19 mouse cellular contexts compared by ENCODE assay signal in genomic region chr19:18600611-18601010, GRCm38 (mm10). TPM values are rescaled to one million over a fixed set of nuclear protein-coding genes. Genes with fewer than 3 reads are reported as not detected.
DNase-seq lines count a peak whose midpoint lies in the region; ATAC-seq and TF ChIP-seq lines count a peak whose summit lies in the region.
"Had no signal": no experiment of that assay in that cellular context is flagged by ENCODE, and none has a peak within 500 bp of the region (broad histone marks: within the 10 kb centered on the region; RNA-seq: fewer than 3 reads in every experiment).

No protein-coding gene starts in this region.

- H3K27ac ChIP-seq in kidney, embryonic 16.5 days (ENCODE audit: low read length) = no peak overlapping the region
- no peak overlapping the region for H3K27ac ChIP-seq in midbrain, embryonic 13.5 days
- H3K27ac ChIP-seq in midbrain, embryonic 15.5 days = no peak overlapping the region
- no peak overlapping the region for H3K27ac ChIP-seq in forebrain, embryonic 10.5 days
- H3K27ac ChIP-seq: embryonic facial prominence, embryonic 15.5 days; forebrain, embryonic 12.5 days; heart, embryonic 15.5 days; hindbrain, embryonic 13.5 days; intestine, embryonic 15.5 days had no signal

- DNase-seq in kidney, postnatal 10 days = no peak
- DNase-seq in G1E (ENCODE audit: low spot score) = no peak
- DNase-seq in forebrain, embryonic 10.5 days (ENCODE audit: extremely low spot score, low spot score) = no peak
- DNase-seq: adrenal gland, postnatal 14 days; cerebellum, adult 2 months; cerebellum, postnatal 10 days; embryo, embryonic 11 days; forebrain, postnatal 0 days; gastrocnemius, postnatal 14 days; heart, postnatal 14 days had no signal

- ATAC-seq in kidney, embryonic 16.5 days (ENCODE audit: low FRiP score, low TSS enrichment) = peak; percentile 28; the same call in 1 of the 2 replicates
- peak; percentile 56 for ATAC-seq in midbrain, embryonic 13.5 days
- ATAC-seq in midbrain, embryonic 15.5 days (replicated peaks) = no peak
- ATAC-seq in G1E (ENCODE audit: extremely low read depth, insufficient number of reproducible peaks, low FRiP score, poor library complexity, severe bottlenecking) = no peak
- 0 out of 2 replicates have a peak, but pooled peaks have one; percentile 27 for ATAC-seq in monocyte, adult 5-6 weeks (replicated peaks; ENCODE audit: insufficient number of reproducible peaks, low FRiP score, low TSS enrichment, poor library complexity, severe bottlenecking)
- ATAC-seq: forebrain, postnatal 0 days; intestine, embryonic 15.5 days had no signal

- no peak overlapping the region for H3K9ac ChIP-seq in kidney, embryonic 16.5 days (replicated peaks; ENCODE audit: low read length)
- H3K9ac ChIP-seq in midbrain, embryonic 13.5 days (replicated peaks) = no peak overlapping the region
- no peak overlapping the region for H3K9ac ChIP-seq in midbrain, embryonic 15.5 days
- H3K9ac ChIP-seq: embryonic facial prominence, embryonic 15.5 days; forebrain, embryonic 12.5 days; forebrain, postnatal 0 days; heart, embryonic 15.5 days; hindbrain, embryonic 13.5 days; intestine, embryonic 15.5 days had no signal

- H3K27me3 ChIP-seq in kidney, embryonic 16.5 days (ENCODE audit: insufficient read depth, low read length) = no peaks in the 10 kb centered on the region
- no peaks in the 10 kb centered on the region for H3K27me3 ChIP-seq in midbrain, embryonic 13.5 days
- H3K27me3 ChIP-seq in midbrain, embryonic 15.5 days (replicated peaks) = no peaks in the 10 kb centered on the region
- no peaks in the 10 kb centered on the region for H3K27me3 ChIP-seq in G1E (ENCODE audit: insufficient read depth, low read length)
- H3K27me3 ChIP-seq in forebrain, embryonic 10.5 days (ENCODE audit: poor library complexity, severe bottlenecking) = no peaks in the 10 kb centered on the region
- H3K27me3 ChIP-seq: embryonic facial prominence, embryonic 15.5 days; forebrain, embryonic 12.5 days; heart, embryonic 15.5 days; hindbrain, embryonic 13.5 days; intestine, embryonic 15.5 days had no signal

- 96% methylated on average over 9 of the region's 9 CpGs for WGBS in kidney, embryonic 16.5 days
- 97% methylated on average over 9 of the region's 9 CpGs for WGBS in midbrain, embryonic 13.5 days
- WGBS in midbrain, embryonic 15.5 days = 96% methylated on average over 9 of the region's 9 CpGs
- WGBS in forebrain, embryonic 10.5 days = 95% methylated on average over 9 of the region's 9 CpGs

- TF ChIP-seq CTCF in G1E (IDR thresholded peaks at IDR 0.05; ENCODE audit: low read depth, low read length) = no peak

- no peaks in the 10 kb centered on the region for H3K9me3 ChIP-seq in kidney, embryonic 16.5 days (ENCODE audit: low read length)
- no peaks in the 10 kb centered on the region for H3K9me3 ChIP-seq in midbrain, embryonic 13.5 days
- H3K9me3 ChIP-seq in midbrain, embryonic 15.5 days = no peaks in the 10 kb centered on the region
- H3K9me3 ChIP-seq in G1E (replicated peaks) = no peaks in the 10 kb centered on the region
- no peaks in the 10 kb centered on the region for H3K9me3 ChIP-seq in forebrain, embryonic 10.5 days
- H3K9me3 ChIP-seq: embryonic facial prominence, embryonic 15.5 days; forebrain, embryonic 12.5 days; heart, embryonic 15.5 days; hindbrain, embryonic 13.5 days; intestine, embryonic 15.5 days had no signal

- 0 out of 2 replicates have a peak, but pooled peaks cover 8% of the 10 kb centered on the region for H3K36me3 ChIP-seq in kidney, embryonic 16.5 days (ENCODE audit: insufficient read depth, low read length)
- H3K36me3 ChIP-seq in midbrain, embryonic 13.5 days = no peaks in the 10 kb centered on the region
- H3K36me3 ChIP-seq in midbrain, embryonic 15.5 days (replicated peaks) = no peaks in the 10 kb centered on the region
- H3K36me3 ChIP-seq in G1E (replicated peaks) = peaks cover 54% of the 10 kb centered on the region
- H3K36me3 ChIP-seq in forebrain, embryonic 10.5 days (replicated peaks) = no peaks in the 10 kb centered on the region
- H3K36me3 ChIP-seq: forebrain, embryonic 12.5 days; hindbrain, embryonic 13.5 days had no signal

- H3K4me2 ChIP-seq in kidney, embryonic 16.5 days (replicated peaks; ENCODE audit: low read depth, low read length) = no peak overlapping the region
- H3K4me2 ChIP-seq in midbrain, embryonic 13.5 days (replicated peaks) = no peak overlapping the region
- no peak overlapping the region for H3K4me2 ChIP-seq in midbrain, embryonic 15.5 days
- H3K4me2 ChIP-seq: embryonic facial prominence, embryonic 15.5 days; forebrain, embryonic 12.5 days; heart, embryonic 15.5 days; hindbrain, embryonic 13.5 days; intestine, embryonic 15.5 days had no signal

- H3K4me3 ChIP-seq in kidney, embryonic 16.5 days (ENCODE audit: low read length) = no peak overlapping the region
- H3K4me3 ChIP-seq in midbrain, embryonic 13.5 days (replicated peaks) = no peak overlapping the region
- H3K4me3 ChIP-seq in midbrain, embryonic 15.5 days = no peak overlapping the region
- peak overlapping the region; percentile 24; the same call in 1 of the 2 replicates for H3K4me3 ChIP-seq in G1E (ENCODE audit: low read depth, low read length)
- no peak overlapping the region for H3K4me3 ChIP-seq in forebrain, embryonic 10.5 days
- H3K4me3 ChIP-seq: embryonic facial prominence, embryonic 15.5 days; forebrain, embryonic 12.5 days; heart, embryonic 15.5 days; hindbrain, embryonic 13.5 days; intestine, embryonic 15.5 days had no signal

- peaks cover 8% of the 10 kb centered on the region; the same call in 1 of the 2 replicates for H3K4me1 ChIP-seq in kidney, embryonic 16.5 days (ENCODE audit: insufficient read depth, low read length)
- H3K4me1 ChIP-seq in midbrain, embryonic 13.5 days (replicated peaks) = no peaks in the 10 kb centered on the region
- no peaks in the 10 kb centered on the region for H3K4me1 ChIP-seq in midbrain, embryonic 15.5 days
- peaks cover 2% of the 10 kb centered on the region for H3K4me1 ChIP-seq in G1E (ENCODE audit: insufficient read depth, low read depth, low read length)
- peaks cover 10% of the 10 kb centered on the region for H3K4me1 ChIP-seq in forebrain, embryonic 10.5 days
- H3K4me1 ChIP-seq: embryonic facial prominence, embryonic 15.5 days; forebrain, embryonic 12.5 days; hindbrain, embryonic 13.5 days; intestine, embryonic 15.5 days had no signal

RNA-seq across cellular contexts. Expression of gene Ostf1, which starts 31.0 kb away (rescaled TPM):
- 136 and 150 TPM in 2 replicates for polyA plus RNA-seq in kidney, embryonic 16.5 days (2015; fragmentation: Nextera tagmentation; extraction: Ambion mirVana)
- 34.6 and 34.7 TPM in 2 replicates for polyA plus RNA-seq in midbrain, embryonic 13.5 days (2015; fragmentation: Nextera tagmentation; extraction: Ambion mirVana)
- 37.2 and 42.4 TPM in 2 replicates for polyA plus RNA-seq in midbrain, embryonic 15.5 days (2015; fragmentation: Nextera tagmentation; extraction: Ambion mirVana)
- total RNA-seq in G1E (2014; fragmentation: Nextera tagmentation) = 88.0 and 114 TPM in 2 replicates
- total RNA-seq in G1E (2017) = 322 and 331 TPM in 2 replicates
- 281 and 378 TPM in 2 replicates for polyA plus RNA-seq in G1E (2012)
- 458 to 713 TPM (median 609 TPM) in 3 replicates for total RNA-seq in monocyte, adult 5-6 weeks (2017)
- 36.7 and 39.7 TPM in 2 replicates for polyA plus RNA-seq in forebrain, embryonic 10.5 days (2016; fragmentation: Nextera tagmentation; extraction: Ambion mirVana)

RNA-seq across cellular contexts. Expression of gene Nmrk1, which starts 31.1 kb away (rescaled TPM):
- 28.6 and 29.2 TPM in 2 replicates for polyA plus RNA-seq in kidney, embryonic 16.5 days (2015; fragmentation: Nextera tagmentation; extraction: Ambion mirVana)
- polyA plus RNA-seq in midbrain, embryonic 13.5 days (2015; fragmentation: Nextera tagmentation; extraction: Ambion mirVana) = 5.0 and 5.6 TPM in 2 replicates
- 6.6 and 7.2 TPM in 2 replicates for polyA plus RNA-seq in midbrain, embryonic 15.5 days (2015; fragmentation: Nextera tagmentation; extraction: Ambion mirVana)
- total RNA-seq in G1E (2014; fragmentation: Nextera tagmentation) = 45.7 and 51.4 TPM in 2 replicates
- total RNA-seq in G1E (2017) = 37.5 and 41.3 TPM in 2 replicates
- polyA plus RNA-seq in G1E (2012) = 2.2 and 3.6 TPM in 2 replicates
- 7.0 to 19.9 TPM (median 7.7 TPM) in 3 replicates for total RNA-seq in monocyte, adult 5-6 weeks (2017)
- 6.2 and 6.4 TPM in 2 replicates for polyA plus RNA-seq in forebrain, embryonic 10.5 days (2016; fragmentation: Nextera tagmentation; extraction: Ambion mirVana)

Comparison
In these comparisons a context has a peak if more than half of its experiments do, and no peak if none do; other contexts are left out.
1. ATAC-seq: peak in kidney, embryonic 16.5 days (single experiment), midbrain, embryonic 13.5 days (single experiment) and monocyte, adult 5-6 weeks (single experiment); none in midbrain, embryonic 15.5 days (single experiment) and G1E (single experiment).